Mouse (Mus musculus) cerebellum, adult 2 months (tissue): ENCODE measurements at regions not wholly inside any gene's neighbourhood (a gene's known extent, or its start where the extent isn't known, plus 50 kb on each side); places are given as distances from the start of the nearest gene placed in this dataset.

Experiments
- CTCF ChIP-seq: fragments of 200-500 bp; IDR thresholded peaks from 2 replicates; pipeline ENCODE4 v1.5.1; 2011; ENCODE audit warnings: low read depth, mild to moderate bottlenecking, control low read depth, low read length, moderate library complexity, borderline replicate concordance; ENCODE audit not compliant: insufficient read depth
- POLR2A ChIP-seq: fragments of 200-500 bp; IDR thresholded peaks from 2 replicates; pipeline ENCODE4 v1.6.1; 2011; ENCODE audit warnings: low read length, control low read depth, borderline replicate concordance; ENCODE audit not compliant: insufficient read depth

- TF ChIP-seq POLR2A = no peak
- TF ChIP-seq CTCF = no peak
Measured at GRCm38 (mm10) chr2:144157343-144157742, 113.1 kb upstream of the Mgme1 start.
